Mouse (Mus musculus): ENCODE measurements around the gene Acat2. TPM values are rescaled to one million over a fixed set of nuclear protein-coding genes. Genes with fewer than 3 reads are reported as not detected.

Gene Acat2
- 12.9 TPM for polyA plus RNA-seq (2014; fragmentation: Illumina TruSeq; extraction: RNeasy Lipid Tissue Mini Kit (QIAGEN cat#74804); ENCODE audit: low read depth, low replicate concordance)

DNA sequence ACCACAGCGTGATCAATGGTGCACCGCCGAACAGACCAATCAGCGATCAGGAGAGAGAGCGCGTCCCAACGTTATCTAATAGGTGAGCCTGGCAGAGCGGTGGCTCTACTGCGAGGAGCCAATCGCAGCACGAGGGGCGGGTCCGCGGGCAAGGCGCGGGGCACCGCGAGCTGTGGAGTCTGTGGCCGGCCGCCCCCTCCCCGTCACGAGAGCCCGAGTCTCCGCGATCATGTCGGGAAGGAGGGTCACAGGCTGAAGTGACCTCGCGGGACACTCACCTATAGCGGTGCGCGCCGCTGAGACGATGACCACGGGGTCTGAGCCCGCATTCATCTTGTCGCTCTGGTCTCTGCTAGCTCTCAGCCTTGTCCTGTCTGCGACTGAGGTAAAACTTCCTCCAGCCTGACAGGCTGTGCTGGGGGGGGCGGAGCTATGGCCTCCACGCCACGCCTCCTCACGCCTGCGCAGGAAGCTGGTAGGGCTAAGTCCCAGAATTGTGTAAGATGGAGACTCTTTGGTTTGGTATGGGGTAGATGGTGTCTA, at the start of gene Acat2:
TSS of gene Acat2 (minus strand) at position 417 of the 543 bp plus-strand sequence.

DNA sequence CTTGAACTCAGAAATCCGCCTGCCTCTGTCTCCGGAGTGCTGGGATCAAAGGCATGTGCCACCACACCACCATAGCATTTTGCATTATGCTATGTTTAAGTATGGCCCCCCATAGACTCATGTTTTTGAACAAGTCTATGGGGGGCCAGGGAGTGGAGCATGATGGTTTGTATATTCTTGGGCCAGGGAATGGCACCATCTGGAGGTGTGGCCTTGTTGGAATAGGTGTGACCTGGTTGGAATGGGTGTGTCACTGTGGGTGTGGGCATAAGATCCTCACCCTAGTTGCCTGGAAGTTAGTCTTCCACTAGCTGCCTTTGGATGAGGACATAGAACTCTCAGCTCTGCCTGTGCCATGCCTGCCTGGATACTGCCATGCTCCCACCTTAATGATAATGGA, 46.0 kb upstream of the Acat2 start, which contains the start of gene Sod2:
TSS of gene Sod2 (plus strand) at position 301 of the 400 bp plus-strand sequence.

GRCm38 (mm10) chr17:12994069-12994468, 33.5 kb upstream of the Acat2 start, which contains the start of gene Wtap:
Gene Wtap (minus strand): TSS chr17:12994169.

DNA sequence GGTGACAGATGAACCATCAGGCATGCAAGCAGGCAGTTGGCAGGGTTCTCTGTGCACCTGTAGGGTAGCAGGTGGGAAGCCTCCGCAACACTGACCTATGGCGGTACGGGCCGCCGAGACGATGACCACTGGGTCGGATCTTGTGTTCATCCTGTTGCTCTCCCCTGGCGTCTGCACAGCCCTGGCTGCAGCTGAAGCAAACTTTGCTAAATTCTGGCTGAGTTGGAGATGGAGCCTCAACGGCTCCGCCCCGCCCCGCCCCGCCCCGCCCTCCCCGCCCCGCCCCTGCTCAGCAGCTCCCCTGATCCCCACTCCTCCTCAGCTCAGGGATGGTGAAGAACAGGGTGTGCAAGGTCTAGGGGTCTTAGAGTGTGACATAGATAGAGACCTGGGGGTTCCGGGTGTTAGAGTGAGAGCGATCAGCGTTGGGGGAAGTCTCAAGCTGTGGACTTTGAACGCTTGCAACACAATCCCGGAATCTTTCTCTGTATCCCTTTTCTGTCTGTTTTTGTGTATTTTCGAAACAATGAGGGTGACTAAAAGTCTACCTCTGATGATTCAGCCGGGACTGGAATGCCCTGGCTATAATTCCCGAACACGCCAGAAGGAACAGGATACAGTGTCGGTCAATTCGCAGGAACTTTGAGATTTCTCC, 20.3 kb downstream of the Acat2 start, which contains the start of gene Acat3:
TSS of gene Acat3 (minus strand) at position 450 of the 655 bp plus-strand sequence.

DNA sequence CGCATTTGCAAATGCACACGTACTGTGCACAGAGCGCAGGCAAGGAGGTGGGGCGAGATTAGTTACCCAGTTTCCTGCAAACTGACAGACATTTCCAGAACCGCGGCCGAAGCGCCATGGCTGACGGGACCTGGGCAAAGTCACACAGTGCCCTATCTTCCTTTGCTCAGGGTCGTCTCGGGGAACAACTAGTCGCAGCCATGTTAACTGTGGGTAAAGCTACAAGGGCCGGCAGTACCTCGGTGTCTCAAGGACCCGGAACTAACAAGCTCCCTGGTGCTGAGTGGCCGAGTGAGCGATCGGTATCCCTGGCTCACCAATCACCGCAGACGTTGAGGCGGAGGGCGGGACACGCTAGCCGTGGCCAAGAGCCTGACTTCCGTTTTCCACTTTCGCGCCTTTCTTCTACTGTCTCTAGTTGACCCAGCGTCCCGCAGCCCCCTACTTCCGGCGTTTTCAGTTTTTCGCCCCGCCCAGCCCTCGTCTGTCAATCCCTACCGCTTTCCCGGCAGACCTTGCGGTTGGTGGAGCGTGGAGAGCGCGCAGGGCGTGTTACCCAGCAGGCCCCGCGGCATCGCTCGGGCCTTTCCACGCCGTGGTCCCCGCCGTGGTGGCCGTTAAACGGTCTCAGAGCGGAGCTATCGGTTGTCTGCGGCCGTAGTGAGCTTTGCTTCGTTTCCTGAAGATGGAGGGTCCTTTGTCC, 44.5 kb downstream of the Acat2 start, which contains the start of gene Mrpl18:
TSS of gene Mrpl18 (minus strand) at position 465 of the 703 bp plus-strand sequence.

DNA sequence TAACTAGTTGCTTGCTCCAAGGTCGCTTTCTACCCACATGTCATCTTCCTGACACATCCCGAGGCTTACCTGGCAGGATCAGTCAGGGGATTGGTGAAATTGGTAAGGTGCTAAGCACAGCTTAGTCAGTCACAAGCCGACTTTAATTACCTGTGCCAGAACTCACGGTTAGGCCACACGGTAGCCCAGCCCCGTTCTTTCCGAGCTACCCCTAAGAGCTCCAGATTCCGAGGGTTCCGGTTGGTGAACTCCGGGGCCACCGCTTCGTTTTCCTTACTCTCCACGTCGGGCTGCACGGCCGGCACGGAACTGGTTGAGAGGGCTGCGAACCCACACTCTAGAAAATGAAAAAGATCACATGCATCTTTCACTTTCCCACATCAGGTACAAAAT, 45.1 kb downstream of the Acat2 start, which contains the start of gene Tcp1:
TSS of gene Tcp1 (plus strand) at position 214 of the 393 bp plus-strand sequence.

DNA sequence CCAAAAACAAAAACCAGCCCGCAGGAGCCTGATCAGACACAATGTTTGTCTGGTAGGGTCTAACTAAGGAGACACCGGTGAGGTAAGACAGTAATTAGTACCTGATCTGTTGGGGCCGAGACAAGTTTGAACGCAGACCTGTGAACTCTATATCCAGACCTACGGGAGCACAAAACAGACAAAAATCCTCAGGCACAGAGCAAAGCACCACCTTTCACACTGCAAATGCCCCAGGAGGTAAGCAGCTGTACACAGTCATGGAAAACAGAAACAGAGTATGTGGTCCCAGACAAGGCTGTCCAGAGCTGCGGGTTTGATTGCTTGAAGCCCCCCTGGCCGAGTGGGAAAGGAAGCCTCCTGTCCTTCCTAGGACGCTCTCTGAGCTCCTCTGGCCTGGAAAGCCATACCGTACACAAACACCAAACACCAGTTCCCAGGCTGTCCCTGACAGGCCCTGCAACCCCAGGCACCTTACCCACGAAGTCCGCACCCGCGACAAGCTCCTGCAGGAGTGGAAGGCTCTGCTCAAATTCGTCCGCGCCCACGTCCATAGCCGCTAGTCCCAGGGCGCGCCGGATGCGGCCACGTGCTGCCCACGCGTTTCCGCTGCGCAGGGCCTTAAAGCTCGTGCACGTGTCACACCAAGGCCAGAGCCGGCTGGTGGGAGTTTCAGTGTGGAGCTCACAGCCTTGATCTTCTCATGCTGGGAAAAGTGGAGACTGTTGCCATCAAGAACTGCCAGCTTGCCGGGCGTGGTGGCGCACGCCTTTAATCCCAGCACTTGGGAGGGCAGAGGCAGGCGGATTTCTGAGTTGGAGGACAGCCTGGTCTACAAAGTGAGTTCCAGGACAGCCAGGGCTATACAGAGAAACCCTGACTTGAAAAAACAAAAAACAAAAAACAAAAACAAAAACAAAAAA, 50.9 kb downstream of the Acat2 start, which contains the start of gene Pnldc1:
TSS of gene Pnldc1 (minus strand) at position 870 of the 920 bp plus-strand sequence.

Other genes with a start within 250 kb of the Acat2 start
- 3.2 TPM for gene Igf2r, start 191.1 kb downstream of the Acat2 start, polyA plus RNA-seq (2014; fragmentation: Illumina TruSeq; extraction: RNeasy Lipid Tissue Mini Kit (QIAGEN cat#74804); ENCODE audit: low read depth, low replicate concordance)
- gene Mas1, start 92.6 kb downstream of the Acat2 start, polyA plus RNA-seq (2014; fragmentation: Illumina TruSeq; extraction: RNeasy Lipid Tissue Mini Kit (QIAGEN cat#74804); ENCODE audit: low read depth, low replicate concordance): 34.0 TPM
- gene Mrgprh, start 84.7 kb downstream of the Acat2 start, polyA plus RNA-seq (2014; fragmentation: Illumina TruSeq; extraction: RNeasy Lipid Tissue Mini Kit (QIAGEN cat#74804); ENCODE audit: low read depth, low replicate concordance): not detected
- 14.2 TPM for gene Pnldc1, start 50.5 kb downstream of the Acat2 start, polyA plus RNA-seq (2014; fragmentation: Illumina TruSeq; extraction: RNeasy Lipid Tissue Mini Kit (QIAGEN cat#74804); ENCODE audit: low read depth, low replicate concordance)
- 3,358 TPM for gene Tcp1, start 45.0 kb downstream of the Acat2 start, polyA plus RNA-seq (2014; fragmentation: Illumina TruSeq; extraction: RNeasy Lipid Tissue Mini Kit (QIAGEN cat#74804); ENCODE audit: low read depth, low replicate concordance)
- gene Mrpl18, start 44.4 kb downstream of the Acat2 start, polyA plus RNA-seq (2014; fragmentation: Illumina TruSeq; extraction: RNeasy Lipid Tissue Mini Kit (QIAGEN cat#74804); ENCODE audit: low read depth, low replicate concordance): 47.6 TPM
- 3.9 TPM for gene Acat3, start 20.1 kb downstream of the Acat2 start, polyA plus RNA-seq (2014; fragmentation: Illumina TruSeq; extraction: RNeasy Lipid Tissue Mini Kit (QIAGEN cat#74804); ENCODE audit: low read depth, low replicate concordance)
- gene Wtap, start 33.4 kb upstream of the Acat2 start, polyA plus RNA-seq (2014; fragmentation: Illumina TruSeq; extraction: RNeasy Lipid Tissue Mini Kit (QIAGEN cat#74804); ENCODE audit: low read depth, low replicate concordance): 40.8 TPM
- gene Sod2, start 46.1 kb upstream of the Acat2 start, polyA plus RNA-seq (2014; fragmentation: Illumina TruSeq; extraction: RNeasy Lipid Tissue Mini Kit (QIAGEN cat#74804); ENCODE audit: low read depth, low replicate concordance): 62.3 TPM
- not detected for gene Gpr31b, start 91.5 kb upstream of the Acat2 start, polyA plus RNA-seq (2014; fragmentation: Illumina TruSeq; extraction: RNeasy Lipid Tissue Mini Kit (QIAGEN cat#74804); ENCODE audit: low read depth, low replicate concordance)
- 288 TPM for gene Tcp10b, start 100.4 kb upstream of the Acat2 start, polyA plus RNA-seq (2014; fragmentation: Illumina TruSeq; extraction: RNeasy Lipid Tissue Mini Kit (QIAGEN cat#74804); ENCODE audit: low read depth, low replicate concordance)
- gene Unc93a, start 171.1 kb upstream of the Acat2 start, polyA plus RNA-seq (2014; fragmentation: Illumina TruSeq; extraction: RNeasy Lipid Tissue Mini Kit (QIAGEN cat#74804); ENCODE audit: low read depth, low replicate concordance): 3.7 TPM